Mouse (Mus musculus): ENCODE results near the gene Fcnb. TPM values are rescaled to one million over a fixed set of nuclear protein-coding genes. Genes with fewer than 3 reads are reported as not detected.

The Fcnb gene
- total RNA-seq, 2 experiments from 2014 or later: not detected

- intact Hi-C loops (cut with DNase I): no loop called here
Observed at GRCm38 (mm10) chr2:28089095-28089494, 4.4 kb upstream of the Fcnb start.

GRCm38 (mm10) chr2:28086112-28086511 lies 1.4 kb upstream of the Fcnb start:
- no peak for DNase-seq
- intact Hi-C loops (cut with DNase I): no loop called here

More at GRCm38 (mm10) chr2:28089095-28089494, 4.4 kb upstream of the Fcnb start:
- DNase-seq: no peak

- no peak for DNase-seq
Observed at GRCm38 (mm10) chr2:28075616-28076187, 9.0 kb downstream of the Fcnb start.

GRCm38 (mm10) chr2:28068537-28068878 lies 16.2 kb downstream of the Fcnb start:
- no peak for DNase-seq
- intact Hi-C loops (cut with DNase I): no loop called here

More at GRCm38 (mm10) chr2:28075616-28076187, 9.0 kb downstream of the Fcnb start:
- intact Hi-C loops (cut with DNase I): no loop called here

- intact Hi-C loops (cut with DNase I): no loop called here
- DNase-seq: no peak
Observed at GRCm38 (mm10) chr2:28067821-28068536, 16.7 kb downstream of the Fcnb start.

- intact Hi-C loops (cut with DNase I): no loop called here
- peak; percentile 10 to 17 for DNase-seq
Observed at GRCm38 (mm10) chr2:28067175-28067574, 17.5 kb downstream of the Fcnb start.

GRCm38 (mm10) chr2:28066686-28067085 lies 18.0 kb downstream of the Fcnb start:
- intact Hi-C loops (cut with DNase I): no loop called here

GRCm38 (mm10) chr2:28065081-28065651 lies 19.5 kb downstream of the Fcnb start:
- no peak for DNase-seq
- intact Hi-C loops (cut with DNase I): no loop called here

More at GRCm38 (mm10) chr2:28066686-28067085, 18.0 kb downstream of the Fcnb start:
- DNase-seq: no peak

- intact Hi-C loops (cut with DNase I): no loop called here
- no peak for DNase-seq
Observed at GRCm38 (mm10) chr2:28064339-28065080, 20.2 kb downstream of the Fcnb start.

- intact Hi-C loops (cut with DNase I): no loop called here
- DNase-seq: no peak
Observed at GRCm38 (mm10) chr2:28063711-28064338, 20.9 kb downstream of the Fcnb start.

GRCm38 (mm10) chr2:28059922-28060321 lies 24.8 kb downstream of the Fcnb start:
- intact Hi-C loops (cut with DNase I): no loop called here

GRCm38 (mm10) chr2:28047092-28047491 lies 37.6 kb downstream of the Fcnb start:
- intact Hi-C loops (cut with DNase I): no loop called here
- DNase-seq: no peak

More at GRCm38 (mm10) chr2:28059922-28060321, 24.8 kb downstream of the Fcnb start:
- DNase-seq: no peak

- DNase-seq: no peak
Observed at GRCm38 (mm10) chr2:28046311-28046710, 38.4 kb downstream of the Fcnb start.

GRCm38 (mm10) chr2:28044920-28045598 lies 39.6 kb downstream of the Fcnb start:
- intact Hi-C loops (cut with DNase I): no loop called here
- DNase-seq: no peak

More at GRCm38 (mm10) chr2:28046311-28046710, 38.4 kb downstream of the Fcnb start:
- intact Hi-C loops (cut with DNase I): no loop called here

GRCm38 (mm10) chr2:28040466-28040865 lies 44.2 kb downstream of the Fcnb start:
- no peak for DNase-seq
- intact Hi-C loops (cut with DNase I): no loop called here

GRCm38 (mm10) chr2:28039647-28040325 lies 44.9 kb downstream of the Fcnb start:
- intact Hi-C loops (cut with DNase I): no loop called here

GRCm38 (mm10) chr2:28038391-28039096 lies 46.1 kb downstream of the Fcnb start:
- peak; percentile 66 to 69 for DNase-seq
- intact Hi-C loops (cut with DNase I): no loop called here

More at GRCm38 (mm10) chr2:28039647-28040325, 44.9 kb downstream of the Fcnb start:
- DNase-seq: no peak

GRCm38 (mm10) chr2:28037505-28038390 lies 46.9 kb downstream of the Fcnb start:
- peak; percentile 39 to 47 for DNase-seq
- intact Hi-C loops (cut with DNase I): no loop called here
